Mouse (Mus musculus) hindbrain, embryonic 15.5 days (tissue): ENCODE measurements around the gene Themis2. TPM values are rescaled to one million over a fixed set of nuclear protein-coding genes. Genes with fewer than 3 reads are reported as not detected.
"Not testable (repeated sequence)": the region's sequence is repeated elsewhere in the genome, so short reads cannot be mapped to it uniquely, and the experiment has no call there.

Experiments
- ATAC-seq: fragments of 200-750 bp; cut with Nextera tagmentation; 2 replicates; pipeline ENCODE4 v1.8.0; 2017; ENCODE audit warnings: low read depth, moderate number of reproducible peaks, moderate TSS enrichment; ENCODE audit not compliant: low FRiP score
- H3K27ac ChIP-seq: fragments of 300-500 bp; sonication (generic); replicated peaks from 2 replicates; pipeline ENCODE4 v1.5.1; 2015; ENCODE audit warnings: mild to moderate bottlenecking, inconsistent platforms
- H3K27me3 ChIP-seq: fragments of 300-500 bp; sonication (generic); 2 replicates; pipeline ENCODE4 v1.6.1; 2015; ENCODE audit warnings: control low read depth, inconsistent platforms
- H3K36me3 ChIP-seq: fragments of 300-500 bp; sonication (generic); 2 replicates; pipeline ENCODE4 v1.6.1; 2015; ENCODE audit warnings: control low read depth, inconsistent platforms
- H3K4me1 ChIP-seq: fragments of 300-500 bp; sonication (generic); replicated peaks from 2 replicates; pipeline ENCODE4 v1.6.1; 2015; ENCODE audit warnings: control low read depth, inconsistent platforms
- H3K4me2 ChIP-seq: fragments of 300-500 bp; sonication (generic); 2 replicates; pipeline ENCODE4 v1.6.1; 2015; ENCODE audit warnings: moderate library complexity, mild to moderate bottlenecking, inconsistent platforms
- H3K4me3 ChIP-seq: fragments of 300-500 bp; sonication (generic); 2 replicates; pipeline ENCODE4 v1.5.1; 2015; ENCODE audit warnings: mild to moderate bottlenecking, inconsistent platforms
- H3K9ac ChIP-seq: fragments of 300-500 bp; sonication (generic); 2 replicates; pipeline ENCODE4 v1.6.1; 2015; ENCODE audit warnings: inconsistent platforms
- H3K9me3 ChIP-seq: fragments of 300-500 bp; sonication (generic); 2 replicates; pipeline ENCODE4 v1.6.1; 2016; ENCODE audit warnings: control low read depth, inconsistent platforms
- WGBS: fragments of 180-500 bp; shearing (Covaris S2); methylation state at CpG from one replicate; pipeline ENCODE4 v1.1.7; 2015; 5-methylcytosine and 5-hydroxymethylcytosine counted together
- polyA plus RNA-seq: library from polyadenylated mRNA; unstranded; fragments of >200 nt; fragmentation: Nextera tagmentation; extraction: Ambion mirVana; gene quantifications from 2 replicates; pipeline ENCODE4 v1.2.1, GENCODE M21; 2015

Themis2 gene
- polyA plus RNA-seq, 1 experiment from 2014 or later, result 0.41 TPM

GRCm38 (mm10) chr4:132795171-132795570 lies 1.0 kb downstream of the Themis2 start:
- Histone ChIP-seq H3K9ac (no peak overlapping the region), H3K4me2 (no peak overlapping the region), H3K27me3 (peaks cover 21% of the 10 kb centered on the region), H3K9me3 (no peaks in the 10 kb centered on the region), H3K36me3 (no peaks in the 10 kb centered on the region), H3K4me3 (no peak overlapping the region), H3K27ac (no peak overlapping the region), H3K4me1 (0 out of 2 replicates have a peak, but pooled peaks cover 5% of the 10 kb centered on the region)
- no peak for ATAC-seq
- 65% methylated on average over 7 of the region's 7 CpGs for WGBS

- Histone ChIP-seq H3K4me2 (no peak overlapping the region), H3K9ac (no peak overlapping the region), H3K9me3 (no peaks in the 10 kb centered on the region), H3K27me3 (peaks cover 21% of the 10 kb centered on the region), H3K27ac (no peak overlapping the region), H3K36me3 (no peaks in the 10 kb centered on the region), H3K4me1 (0 out of 2 replicates have a peak, but pooled peaks cover 5% of the 10 kb centered on the region), H3K4me3 (no peak overlapping the region)
- WGBS, result 79% methylated on average over 8 of the region's 8 CpGs
- ATAC-seq, result no peak
Measured at GRCm38 (mm10) chr4:132794760-132795159, 1.4 kb downstream of the Themis2 start.

- Histone ChIP-seq H3K27me3 (peaks cover 21% of the 10 kb centered on the region), H3K9me3 (no peaks in the 10 kb centered on the region), H3K9ac (no peak overlapping the region), H3K4me3 (no peak overlapping the region), H3K36me3 (no peaks in the 10 kb centered on the region), H3K27ac (no peak overlapping the region), H3K4me2 (no peak overlapping the region), H3K4me1 (0 out of 2 replicates have a peak, but pooled peaks cover 5% of the 10 kb centered on the region)
- 68% methylated on average over 9 of the region's 9 CpGs for WGBS
- no peak for ATAC-seq
Measured at GRCm38 (mm10) chr4:132794028-132794427, 2.2 kb downstream of the Themis2 start.

- not testable (repeated sequence) for H3K36me3 ChIP-seq, H3K9me3 ChIP-seq, H3K27ac ChIP-seq, H3K4me3 ChIP-seq, H3K4me2 ChIP-seq, H3K4me1 ChIP-seq, H3K9ac ChIP-seq, ATAC-seq
- WGBS, result 94% methylated on average over 9 of the region's 9 CpGs
- H3K27me3 ChIP-seq, result peaks cover 21% of the 10 kb centered on the region
Measured at GRCm38 (mm10) chr4:132793322-132794004, 2.7 kb downstream of the Themis2 start.

GRCm38 (mm10) chr4:132789731-132790130 lies 6.5 kb downstream of the Themis2 start:
- ATAC-seq, result no peak
- Histone ChIP-seq H3K27ac (no peak overlapping the region), H3K9ac (no peak overlapping the region), H3K36me3 (no peaks in the 10 kb centered on the region), H3K4me2 (no peak overlapping the region), H3K27me3 (peaks cover 7% of the 10 kb centered on the region; the same call in 1 of the 2 replicates), H3K4me3 (no peak overlapping the region), H3K9me3 (no peaks in the 10 kb centered on the region), H3K4me1 (no peaks in the 10 kb centered on the region)
- WGBS, result 92% methylated on average over 8 of the region's 8 CpGs

DNA sequence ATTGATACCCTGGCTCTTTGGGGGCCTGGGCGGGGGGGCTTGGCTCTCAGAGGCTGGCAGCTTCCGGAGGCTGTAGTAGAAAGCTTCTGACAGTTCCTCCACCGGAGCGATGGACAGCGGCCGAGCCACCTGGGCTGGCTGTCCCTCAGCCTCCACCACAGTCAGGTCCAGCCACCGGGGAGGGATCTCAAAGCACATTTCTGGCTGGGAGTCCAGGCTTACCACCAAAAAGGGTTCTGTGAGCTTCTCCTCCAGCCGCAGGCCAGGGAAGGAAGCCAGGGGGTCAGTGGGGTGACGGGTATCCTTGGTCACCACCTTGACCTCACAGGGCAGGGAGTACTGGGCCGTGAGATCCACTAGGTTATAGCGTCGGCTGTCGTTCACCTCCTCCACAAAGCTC lies 11.0 kb downstream of the Themis2 start:
- no peaks in the 10 kb centered on the region for H3K36me3 ChIP-seq
- H3K4me3 ChIP-seq, result no peak overlapping the region
- H3K4me1 ChIP-seq, result no peaks in the 10 kb centered on the region
- WGBS, result 98% methylated on average over 13 of the region's 13 CpGs
- no peaks in the 10 kb centered on the region for H3K9me3 ChIP-seq
- no peak for ATAC-seq
- H3K4me2 ChIP-seq, result no peak overlapping the region
- H3K27ac ChIP-seq, result no peak overlapping the region
- H3K9ac ChIP-seq, result no peak overlapping the region
- no peaks in the 10 kb centered on the region for H3K27me3 ChIP-seq

- no peaks in the 10 kb centered on the region for H3K9me3 ChIP-seq
- WGBS, result 88% methylated on average over 2 of the region's 2 CpGs
- H3K4me2 ChIP-seq, result no peak overlapping the region
Measured at GRCm38 (mm10) chr4:132783732-132784131, 12.5 kb downstream of the Themis2 start.

GRCm38 (mm10) chr4:132780288-132780687 lies 15.9 kb downstream of the Themis2 start:
- no peak overlapping the region for H3K9ac ChIP-seq
- H3K27me3 ChIP-seq, result no peaks in the 10 kb centered on the region
- no peak for ATAC-seq
- no peaks in the 10 kb centered on the region for H3K9me3 ChIP-seq
- H3K27ac ChIP-seq, result no peak overlapping the region
- no peaks in the 10 kb centered on the region for H3K4me1 ChIP-seq
- WGBS, result 92% methylated on average over 4 of the region's 4 CpGs
- no peak overlapping the region for H3K4me2 ChIP-seq
- H3K36me3 ChIP-seq, result peaks cover 28% of the 10 kb centered on the region; the same call in 1 of the 2 replicates
- H3K4me3 ChIP-seq, result no peak overlapping the region

More at GRCm38 (mm10) chr4:132783732-132784131, 12.5 kb downstream of the Themis2 start:
- Histone ChIP-seq H3K27me3 (no peaks in the 10 kb centered on the region), H3K4me3 (no peak overlapping the region), H3K27ac (no peak overlapping the region), H3K9ac (no peak overlapping the region), H3K4me1 (no peaks in the 10 kb centered on the region), H3K36me3 (peaks cover 4% of the 10 kb centered on the region; the same call in 1 of the 2 replicates)
- no peak for ATAC-seq

- WGBS, result 95% methylated on average over 6 of the region's 6 CpGs
- Histone ChIP-seq H3K27me3 (no peaks in the 10 kb centered on the region), H3K27ac (no peak overlapping the region), H3K4me3 (no peak overlapping the region), H3K9ac (no peak overlapping the region), H3K9me3 (no peaks in the 10 kb centered on the region), H3K4me2 (no peak overlapping the region), H3K36me3 (peaks cover 41% of the 10 kb centered on the region), H3K4me1 (no peaks in the 10 kb centered on the region)
- ATAC-seq, result no peak
Measured at GRCm38 (mm10) chr4:132778562-132779201, 17.5 kb downstream of the Themis2 start.

- no peak for ATAC-seq
- no peaks in the 10 kb centered on the region for H3K27me3 ChIP-seq
- no peak overlapping the region for H3K4me2 ChIP-seq
- H3K36me3 ChIP-seq, result peaks cover 47% of the 10 kb centered on the region
- no peak overlapping the region for H3K9ac ChIP-seq
- H3K27ac ChIP-seq, result no peak overlapping the region
- no peaks in the 10 kb centered on the region for H3K9me3 ChIP-seq
- 84% methylated on average over 5 of the region's 5 CpGs for WGBS
- no peaks in the 10 kb centered on the region for H3K4me1 ChIP-seq
- no peak overlapping the region for H3K4me3 ChIP-seq
Measured at GRCm38 (mm10) chr4:132776764-132777163, 19.4 kb downstream of the Themis2 start.

DNA sequence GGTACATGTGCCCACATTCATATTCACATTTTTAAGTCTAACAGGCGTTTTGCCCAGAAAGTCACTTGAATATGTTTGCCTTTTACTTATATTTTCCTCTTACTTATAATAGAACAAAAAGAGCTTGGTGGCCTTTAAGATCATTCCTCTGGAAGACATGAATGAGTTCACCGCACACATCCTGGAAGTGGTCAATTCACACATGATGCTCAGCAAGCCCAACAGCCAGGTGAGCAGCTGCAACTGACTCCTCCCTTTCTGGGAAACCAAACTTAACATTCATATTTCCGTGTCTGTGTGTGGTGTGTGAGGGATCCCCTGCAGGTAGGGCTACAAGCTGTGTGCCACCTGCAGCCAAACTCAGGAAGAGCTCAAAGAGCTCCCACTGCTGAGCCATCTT lies 21.3 kb downstream of the Themis2 start:
- H3K9ac ChIP-seq, result no peak overlapping the region
- no peaks in the 10 kb centered on the region for H3K9me3 ChIP-seq
- H3K4me1 ChIP-seq, result no peaks in the 10 kb centered on the region
- no peaks in the 10 kb centered on the region for H3K27me3 ChIP-seq
- H3K4me3 ChIP-seq, result no peak overlapping the region
- H3K4me2 ChIP-seq, result no peak overlapping the region
- H3K36me3 ChIP-seq, result peaks cover 50% of the 10 kb centered on the region
- WGBS, result 90% methylated on average over 3 of the region's 3 CpGs
- ATAC-seq, result no peak
- no peak overlapping the region for H3K27ac ChIP-seq

- peaks cover 36% of the 10 kb centered on the region for H3K36me3 ChIP-seq
- H3K27ac ChIP-seq, result no peak overlapping the region
- no peaks in the 10 kb centered on the region for H3K9me3 ChIP-seq
- no peak overlapping the region for H3K4me3 ChIP-seq
- H3K4me1 ChIP-seq, result peaks cover 14% of the 10 kb centered on the region
- WGBS, result 90% methylated on average over 9 of the region's 9 CpGs
- no peak overlapping the region for H3K9ac ChIP-seq
- no peaks in the 10 kb centered on the region for H3K27me3 ChIP-seq
- H3K4me2 ChIP-seq, result no peak overlapping the region
- no peak for ATAC-seq
Measured at GRCm38 (mm10) chr4:132771776-132772175, 24.4 kb downstream of the Themis2 start.
